Mouse (Mus musculus) brain, embryonic 14.5 days (tissue): Measurements from ENCODE around the gene Pomt2.

Experiments used
- CTCF ChIP-seq: fragments of 200-500 bp; IDR thresholded peaks from 2 replicates; pipeline ENCODE4 v1.5.1; 2012; ENCODE audit warnings: inconsistent platforms, mild to moderate bottlenecking, moderate library complexity, borderline replicate concordance; ENCODE audit not compliant: insufficient read depth, insufficient read length; ENCODE audit errors: extremely low read depth
- POLR2A ChIP-seq: fragments of 200-500 bp; IDR thresholded peaks from 2 replicates; pipeline ENCODE4 v1.6.1; 2012; ENCODE audit warnings: mild to moderate bottlenecking, inconsistent platforms, borderline replicate concordance; ENCODE audit not compliant: poor library complexity, insufficient read depth, insufficient read length, severe bottlenecking; ENCODE audit errors: extremely low read depth

- TF ChIP-seq CTCF (no peak), POLR2A (no peak)
Measured at GRCm38 (mm10) chr12:87130224-87130623, 17.5 kb downstream of the Pomt2 start.
